Mouse (Mus musculus) heart, postnatal 4 days (tissue): ENCODE measurements around the gene C8b. TPM values are rescaled to one million over a fixed set of nuclear protein-coding genes. Genes with fewer than 3 reads are reported as not detected.
A peak's percentile ranks its signal among the peaks of the same experiment; 100 is the strongest.

ENCODE experiments used
- DNase-seq: peaks from one replicate; pipeline ENCODE4 v3.0.0; 2021
- total RNA-seq, 2 experiments: library from RNA; stranded (reverse); gene quantifications; 2 replicates each; pipeline ENCODE4 v1.2.3; 2021

Gene C8b
- total RNA-seq, result not detected

GRCm38 (mm10) chr4:104766065-104766464 lies at the start of gene C8b:
C8b (plus strand) TSS chr4:104766317.
- no peak for DNase-seq

GRCm38 (mm10) chr4:104716506-104716905 lies 49.6 kb upstream of the C8b start:
- DNase-seq, result no peak

DNA sequence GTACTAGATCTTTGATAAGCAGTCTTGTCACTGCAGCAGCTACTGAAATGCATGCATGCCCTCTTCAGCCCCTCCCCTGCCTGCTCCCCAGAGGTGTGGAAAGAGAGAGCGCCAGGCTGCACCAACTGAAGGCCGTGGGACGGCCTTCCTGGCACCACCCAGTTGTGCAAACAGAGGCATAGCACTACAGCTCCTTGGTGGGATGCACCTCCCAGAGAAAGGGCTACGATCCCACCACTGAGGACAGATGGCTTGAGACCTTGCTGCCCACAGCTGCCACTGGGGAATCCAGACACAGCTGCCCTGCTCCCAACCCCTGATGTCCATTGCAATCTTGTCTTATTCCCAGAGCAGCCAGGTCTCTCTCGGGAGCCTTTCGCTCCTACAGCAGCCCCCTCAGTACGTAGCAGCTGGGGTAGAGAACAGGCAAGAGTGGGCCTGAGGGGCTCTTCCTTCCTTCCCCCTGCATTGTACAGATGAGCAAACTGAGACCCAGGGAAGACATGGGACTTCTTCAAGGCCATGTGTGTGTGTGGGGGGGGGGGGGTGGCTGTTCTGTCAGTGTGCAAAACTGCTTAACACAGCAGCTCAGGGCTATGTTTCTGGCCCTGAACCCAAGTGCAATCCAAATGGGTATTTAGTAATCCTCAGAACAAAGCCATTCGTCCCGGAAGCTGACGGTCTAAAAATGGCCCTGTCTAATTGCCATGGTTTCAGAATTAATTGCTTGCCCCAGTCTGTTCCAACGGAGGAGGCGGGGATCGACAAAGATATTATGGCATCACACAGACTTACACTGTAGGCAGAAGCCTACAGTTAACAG lies 46.9 kb upstream of the C8b start:
- DNase-seq, result no peak

DNA sequence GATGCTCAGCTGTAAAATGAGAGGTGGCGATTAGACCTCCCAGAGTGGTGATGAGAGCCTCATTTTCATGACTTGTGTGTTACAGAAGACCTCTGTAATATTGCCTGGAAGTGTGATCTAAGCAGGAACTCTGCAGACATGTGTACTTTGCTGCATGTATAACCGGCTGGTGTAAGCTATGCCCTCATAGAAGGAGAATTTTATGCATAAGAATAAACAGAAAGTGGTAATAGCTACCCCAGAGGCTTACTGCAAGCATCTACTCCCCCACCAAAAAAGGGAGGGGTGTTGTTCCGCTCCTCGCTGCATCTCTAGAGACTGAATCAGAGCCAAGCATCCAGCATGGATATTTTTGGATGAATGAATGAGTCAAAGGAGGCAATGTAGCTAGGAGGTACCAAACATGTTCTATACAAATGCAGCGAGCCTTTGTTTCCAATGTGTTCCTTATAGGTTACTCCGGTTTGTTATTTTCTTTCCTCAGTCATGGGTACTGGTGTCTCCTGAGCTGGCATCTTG lies 42.5 kb upstream of the C8b start:
- no peak for DNase-seq

- no peak for DNase-seq
Observed at GRCm38 (mm10) chr4:104724258-104724657, 41.9 kb upstream of the C8b start.

- peak; percentile 25 for DNase-seq
Observed at GRCm38 (mm10) chr4:104725673-104726072, 40.4 kb upstream of the C8b start.

- no peak for DNase-seq
Observed at GRCm38 (mm10) chr4:104729185-104729584, 36.9 kb upstream of the C8b start.

GRCm38 (mm10) chr4:104746500-104746899 lies 19.6 kb upstream of the C8b start:
- DNase-seq, result peak; percentile 52

DNA sequence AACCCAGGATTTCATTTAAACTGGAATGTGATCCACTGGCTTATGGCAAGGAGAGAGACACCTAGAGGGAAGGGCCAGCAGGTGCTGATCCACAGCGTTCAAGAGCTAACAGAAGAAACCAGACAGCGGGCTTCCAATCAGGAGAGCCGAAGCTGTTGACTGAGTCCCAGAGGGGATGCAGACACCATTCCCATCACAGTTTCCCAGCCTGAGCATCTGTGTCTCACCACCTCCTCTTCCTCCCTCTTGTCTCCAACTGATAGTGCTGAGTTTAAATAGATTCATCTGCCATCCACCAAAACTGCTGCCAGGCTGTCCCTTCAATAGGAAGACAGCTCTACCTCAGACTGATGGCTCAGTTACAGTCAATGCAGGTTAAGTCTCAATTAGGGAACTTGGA lies 12.0 kb upstream of the C8b start:
- DNase-seq, result no peak

- no peak for DNase-seq
Observed at GRCm38 (mm10) chr4:104760878-104761624, 5.1 kb upstream of the C8b start.

GRCm38 (mm10) chr4:104768190-104768589 lies 2.1 kb downstream of the C8b start:
- no peak for DNase-seq

- DNase-seq, result no peak
Observed at GRCm38 (mm10) chr4:104769602-104770001, 3.5 kb downstream of the C8b start.

DNA sequence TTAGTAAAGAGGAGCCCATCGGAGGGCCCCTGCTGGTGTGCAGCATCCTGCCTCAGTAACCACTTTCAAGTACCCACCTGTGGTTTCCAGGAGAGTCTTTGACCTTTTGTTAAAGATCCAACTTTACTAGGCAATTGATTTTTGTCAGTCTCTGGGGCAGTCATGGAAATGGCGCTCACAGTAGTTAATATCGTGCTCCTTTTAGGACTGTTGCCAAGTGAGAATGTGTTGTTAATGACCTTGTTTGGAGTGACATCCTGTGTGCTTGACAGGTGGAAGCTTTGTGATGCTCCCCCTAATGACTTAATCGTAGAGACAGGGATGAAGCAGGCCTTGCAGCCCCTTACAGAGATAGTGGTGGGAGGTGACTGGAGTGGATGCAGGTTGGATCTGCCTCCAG lies 4.2 kb downstream of the C8b start:
- no peak for DNase-seq

GRCm38 (mm10) chr4:104775601-104776000 lies 9.5 kb downstream of the C8b start:
- DNase-seq, result no peak

- DNase-seq, result no peak
Observed at GRCm38 (mm10) chr4:104779460-104779859, 13.3 kb downstream of the C8b start.

DNA sequence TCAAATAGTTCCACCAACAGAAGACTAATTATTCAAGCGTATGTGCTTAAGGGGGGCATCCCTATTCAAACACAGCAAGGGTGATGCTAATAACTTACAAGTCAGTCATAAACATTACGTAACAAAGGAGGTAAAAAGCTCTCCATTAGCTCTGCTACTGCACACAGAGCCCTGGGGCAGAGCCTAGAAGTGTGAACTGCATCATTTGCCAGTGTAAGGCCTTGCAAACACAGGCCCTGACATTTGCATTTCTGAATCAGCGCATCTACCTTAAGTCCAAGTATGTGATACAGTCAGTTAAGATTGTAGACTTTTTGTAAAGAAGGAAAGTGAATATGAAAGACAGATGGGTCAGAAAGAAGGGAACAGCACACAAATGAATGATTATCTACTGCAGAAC lies 15.3 kb downstream of the C8b start:
- DNase-seq, result no peak

GRCm38 (mm10) chr4:104782346-104782745 lies 16.2 kb downstream of the C8b start:
- no peak for DNase-seq

- DNase-seq, result no peak
Observed at GRCm38 (mm10) chr4:104792111-104792510, 26.0 kb downstream of the C8b start.

DNA sequence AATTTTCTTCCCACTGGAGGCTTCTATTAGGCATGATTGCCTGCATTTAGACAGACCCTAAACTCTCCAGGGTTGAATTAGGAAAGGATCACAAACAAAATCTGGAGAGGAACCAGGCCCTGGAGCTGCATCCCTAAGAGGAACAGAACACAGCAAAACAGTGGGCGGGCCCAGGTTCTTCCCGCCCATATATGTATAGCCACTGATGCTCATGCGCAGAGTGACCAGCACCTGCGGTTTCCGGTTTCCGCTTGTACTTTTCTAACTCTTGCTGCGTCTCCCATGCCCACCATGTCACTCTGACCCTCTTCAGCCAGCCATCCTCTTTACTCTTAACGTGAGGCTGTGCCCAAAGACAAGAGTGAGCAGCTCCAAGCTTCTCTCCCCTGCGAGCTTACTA lies 32.8 kb downstream of the C8b start:
- no peak for DNase-seq

- no peak for DNase-seq
Observed at GRCm38 (mm10) chr4:104801625-104802024, 35.5 kb downstream of the C8b start.

GRCm38 (mm10) chr4:104804100-104804499 lies 38.0 kb downstream of the C8b start:
- no peak for DNase-seq

DNA sequence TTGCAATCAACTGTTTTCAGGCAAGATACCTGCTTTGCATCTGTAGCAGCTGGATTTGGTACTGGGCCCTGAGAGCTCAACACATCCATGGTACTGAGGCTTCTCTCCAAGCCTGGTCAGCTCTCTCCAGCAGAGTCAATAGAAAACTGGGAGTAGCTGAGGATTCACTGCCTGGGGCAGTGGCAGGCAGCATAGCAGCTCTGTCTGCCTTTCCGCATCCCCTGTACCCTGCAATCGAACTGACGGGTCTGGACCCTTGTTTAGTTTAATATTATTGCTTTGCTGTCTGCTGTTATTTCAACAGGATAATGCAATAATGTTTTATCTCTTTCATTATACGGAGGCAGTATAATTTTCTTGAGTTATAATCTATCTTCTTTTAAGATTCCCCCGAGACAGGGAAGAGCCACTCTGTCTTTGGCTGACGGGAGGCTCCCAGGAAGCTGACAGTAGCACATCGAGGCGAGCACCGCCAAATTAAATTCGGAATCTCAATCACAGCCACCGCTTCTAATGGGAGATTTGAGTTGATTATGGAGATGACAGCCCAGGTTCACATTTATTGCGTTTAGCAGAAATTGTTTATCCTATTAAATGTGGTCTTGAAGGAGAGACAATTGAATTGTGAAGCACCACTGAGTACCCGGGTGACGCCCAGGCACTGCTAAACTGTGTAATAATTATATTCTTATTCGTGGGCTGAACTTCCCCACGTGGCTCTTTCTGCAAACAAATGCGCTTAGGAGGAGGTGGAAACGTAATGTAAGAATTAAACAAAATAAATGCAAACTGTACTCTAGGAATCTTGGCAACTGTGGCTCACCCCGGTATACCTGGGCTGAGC lies 39.5 kb downstream of the C8b start:
- DNase-seq, result no peak
